Mouse (Mus musculus) MEL (cell line): ENCODE data around the gene Klf3. TPM values are rescaled to one million over a fixed set of nuclear protein-coding genes. Genes with fewer than 3 reads are reported as not detected.

Experiments
- DNase-seq: peaks from one replicate; pipeline ENCODE4 v3.0.0; 2011; ENCODE audit warnings: low read depth, low spot score
- H3K27ac ChIP-seq: 2 replicates; pipeline ENCODE4 v1.5.1; 2012; ENCODE audit warnings: low read depth, mild to moderate bottlenecking, control low read depth, low read length, moderate library complexity; ENCODE audit not compliant: control insufficient read depth
- H3K27me3 ChIP-seq, 2 experiments: fragments of 150-350 bp in 1 of 2; sonication (generic) in 1 of 2; 2 replicates each; pipeline ENCODE4 v1.6.1; 2012; ENCODE audit warnings: low read length in 2 of 2, mild to moderate bottlenecking in 2 of 2, improper control_type of control experiment in 1 of 2, moderate library complexity in 1 of 2; ENCODE audit not compliant: insufficient read depth in 2 of 2, control insufficient read depth in 1 of 2
- H3K36me3 ChIP-seq, 2 experiments: 2 replicates each; pipeline ENCODE4 v1.6.1; 2012 to 2014; ENCODE audit warnings: low read length in 2 of 2, improper control_type of control experiment in 1 of 2, inconsistent platforms in 1 of 2, mild to moderate bottlenecking in 1 of 2; ENCODE audit not compliant: insufficient read depth in 2 of 2, control insufficient read depth in 1 of 2
- H3K4me1 ChIP-seq, 2 experiments: fragments of 150-350 bp in 1 of 2; sonication (generic) in 1 of 2; 2 replicates each; pipeline ENCODE4 v1.6.1; 2012; ENCODE audit warnings: low read length in 2 of 2, improper control_type of control experiment in 1 of 2, mild to moderate bottlenecking in 1 of 2; ENCODE audit not compliant: insufficient read depth in 2 of 2, control insufficient read depth in 1 of 2
- H3K4me3 ChIP-seq, 2 experiments: fragments of 150-350 bp in 1 of 2; sonication (generic) in 1 of 2; 2 replicates each; pipeline ENCODE4 v1.5.1; 2012; ENCODE audit warnings: low read depth in 2 of 2, low read length in 2 of 2, mild to moderate bottlenecking in 2 of 2, moderate library complexity in 2 of 2, control low read depth in 1 of 2, improper control_type of control experiment in 1 of 2; ENCODE audit not compliant: control insufficient read depth in 1 of 2, insufficient read depth in 1 of 2
- H3K79me2 ChIP-seq: 2 replicates; pipeline ENCODE4 v1.6.1; 2012; ENCODE audit warnings: mild to moderate bottlenecking, low read length, moderate library complexity; ENCODE audit not compliant: control insufficient read depth, poor library complexity, insufficient read depth
- H3K9ac ChIP-seq: 2 replicates; pipeline ENCODE4 v1.6.1; 2012; ENCODE audit warnings: low read depth, mild to moderate bottlenecking, control low read depth, low read length, moderate library complexity; ENCODE audit not compliant: control insufficient read depth, poor library complexity, severe bottlenecking
- H3K9me3 ChIP-seq: fragments of 150-350 bp; sonication (generic); replicated peaks from 2 replicates; pipeline ENCODE4 v1.6.1; 2012; ENCODE audit warnings: mild to moderate bottlenecking, low read length, improper control_type of control experiment, moderate library complexity; ENCODE audit not compliant: insufficient read depth
- BHLHE40 ChIP-seq: IDR thresholded peaks from 2 replicates; pipeline ENCODE4 v1.6.1; 2012; ENCODE audit warnings: low read depth, mild to moderate bottlenecking, inconsistent platforms, low read length, improper control_type of control experiment, borderline replicate concordance
- CHD1 ChIP-seq: IDR thresholded peaks from 2 replicates; pipeline ENCODE4 v1.6.1; 2012; ENCODE audit warnings: low read depth, mild to moderate bottlenecking, inconsistent platforms, low read length, improper control_type of control experiment
- CHD2 ChIP-seq: IDR thresholded peaks from 2 replicates; pipeline ENCODE4 v1.6.1; 2011; ENCODE audit warnings: low read length, improper control_type of control experiment
- CTCF ChIP-seq, 3 experiments: IDR thresholded peaks in 2 of 3; conservative IDR thresholded peaks in 1 of 3; 2 replicates each; pipeline ENCODE4 v1.5.1; 2011 to 2012; ENCODE audit warnings: low read length in 3 of 3, low read depth in 2 of 3, mild to moderate bottlenecking in 2 of 3, improper control_type of control experiment in 1 of 3, inconsistent platforms in 1 of 3, mixed read lengths in 1 of 3, moderate library complexity in 1 of 3; ENCODE audit not compliant: control insufficient read depth in 1 of 3, insufficient read depth in 1 of 3, poor library complexity in 1 of 3, severe bottlenecking in 1 of 3
- E2F4 ChIP-seq: IDR thresholded peaks from 2 replicates; pipeline ENCODE4 v1.6.1; 2011; ENCODE audit warnings: low read depth, low read length, improper control_type of control experiment, borderline replicate concordance
- ELF1 ChIP-seq: IDR thresholded peaks from 2 replicates; pipeline ENCODE4 v1.6.1; 2014; ENCODE audit warnings: low read depth, mild to moderate bottlenecking, inconsistent platforms, low read length, improper control_type of control experiment, moderate library complexity
- EP300 ChIP-seq, 2 experiments: IDR thresholded peaks; 2 replicates each; pipeline ENCODE4 v1.6.1; 2011; ENCODE audit warnings: improper control_type of control experiment in 2 of 2, low read length in 2 of 2, low read depth in 1 of 2, mild to moderate bottlenecking in 1 of 2
- ETS1 ChIP-seq: IDR thresholded peaks from 2 replicates; pipeline ENCODE4 v1.6.1; 2012; ENCODE audit warnings: low read depth, mild to moderate bottlenecking, inconsistent platforms, low read length, improper control_type of control experiment, moderate library complexity
- GATA1 ChIP-seq: IDR thresholded peaks from 2 replicates; pipeline ENCODE4 v1.6.1; 2011; ENCODE audit warnings: low read depth, low read length, improper control_type of control experiment
- HCFC1 ChIP-seq: IDR thresholded peaks from 2 replicates; pipeline ENCODE4 v1.6.1; 2012; ENCODE audit warnings: low read depth, mild to moderate bottlenecking, inconsistent platforms, low read length, improper control_type of control experiment, moderate library complexity
- JUND ChIP-seq: IDR thresholded peaks from 2 replicates; pipeline ENCODE4 v1.6.1; 2011; ENCODE audit warnings: low read depth, mild to moderate bottlenecking, improper control_type of control experiment, low read length
- KAT2A ChIP-seq: conservative IDR thresholded peaks from 2 replicates; pipeline ENCODE4 v1.6.1; 2012; ENCODE audit warnings: low read depth, low read length, improper control_type of control experiment, inconsistent platforms
- MAX ChIP-seq: IDR thresholded peaks from 2 replicates; pipeline ENCODE4 v1.6.1; 2011; ENCODE audit warnings: low read length, improper control_type of control experiment
- MAZ ChIP-seq: IDR thresholded peaks from 2 replicates; pipeline ENCODE4 v1.6.1; 2012; ENCODE audit warnings: low read depth, mild to moderate bottlenecking, inconsistent platforms, low read length, improper control_type of control experiment
- MEF2A ChIP-seq: IDR thresholded peaks from 2 replicates; pipeline ENCODE4 v1.6.1; 2014; ENCODE audit warnings: low read depth, mild to moderate bottlenecking, inconsistent platforms, low read length, improper control_type of control experiment; ENCODE audit not compliant: poor library complexity, insufficient replicate concordance, severe bottlenecking; ENCODE audit errors: extremely low read depth
- MXI1 ChIP-seq: IDR thresholded peaks from 2 replicates; pipeline ENCODE4 v1.6.1; 2011; ENCODE audit warnings: mild to moderate bottlenecking, low read depth, low read length, improper control_type of control experiment
- MYB ChIP-seq: IDR thresholded peaks from 2 replicates; pipeline ENCODE4 v1.6.1; 2011; ENCODE audit warnings: mild to moderate bottlenecking, low read depth, low read length, improper control_type of control experiment
- MYC ChIP-seq: IDR thresholded peaks from 2 replicates; pipeline ENCODE4 v1.6.1; 2011; ENCODE audit warnings: low read depth, mild to moderate bottlenecking, low read length, improper control_type of control experiment, moderate library complexity
- NELFE ChIP-seq: IDR thresholded peaks from 2 replicates; pipeline ENCODE4 v1.6.1; 2011; ENCODE audit warnings: low read depth, low read length, improper control_type of control experiment
- NRF1 ChIP-seq: IDR thresholded peaks from 2 replicates; pipeline ENCODE4 v1.6.1; 2014; ENCODE audit warnings: low read depth, mild to moderate bottlenecking, inconsistent platforms, low read length, improper control_type of control experiment, moderate library complexity; ENCODE audit not compliant: poor library complexity, insufficient read depth, severe bottlenecking
- POLR2A ChIP-seq, 2 experiments: IDR thresholded peaks; 2 replicates each; pipeline ENCODE4 v1.6.1; 2011 to 2012; ENCODE audit warnings: low read length in 2 of 2, mild to moderate bottlenecking in 2 of 2, control low read depth in 1 of 2, improper control_type of control experiment in 1 of 2, low read depth in 1 of 2, moderate library complexity in 1 of 2; ENCODE audit not compliant: control insufficient read depth in 1 of 2, insufficient read depth in 1 of 2, poor library complexity in 1 of 2
- POLR2AphosphoS2 ChIP-seq: IDR thresholded peaks from 2 replicates; pipeline ENCODE4 v1.6.1; 2011; ENCODE audit warnings: low read length, improper control_type of control experiment
- POLR2AphosphoS5 ChIP-seq: IDR thresholded peaks from 2 replicates; pipeline ENCODE4 v1.6.1; 2012; ENCODE audit warnings: low read depth, borderline replicate concordance, mild to moderate bottlenecking, inconsistent platforms, low read length, moderate library complexity, mixed read lengths
- RAD21 ChIP-seq: IDR thresholded peaks from 2 replicates; pipeline ENCODE4 v1.6.1; 2011; ENCODE audit warnings: mild to moderate bottlenecking, low read depth, low read length, improper control_type of control experiment
- RCOR1 ChIP-seq: IDR thresholded peaks from 2 replicates; pipeline ENCODE4 v1.6.1; 2012; ENCODE audit warnings: low read depth, mild to moderate bottlenecking, inconsistent platforms, low read length, improper control_type of control experiment
- SIN3A ChIP-seq: IDR thresholded peaks from 2 replicates; pipeline ENCODE4 v1.6.1; 2012; ENCODE audit warnings: low read length, improper control_type of control experiment, inconsistent platforms
- TAL1 ChIP-seq: IDR thresholded peaks from 2 replicates; pipeline ENCODE4 v1.6.1; 2012; ENCODE audit warnings: mild to moderate bottlenecking, inconsistent platforms, low read length, moderate library complexity, mixed read lengths
- TBP ChIP-seq: IDR thresholded peaks from 2 replicates; pipeline ENCODE4 v1.8.0; 2011; ENCODE audit warnings: low read depth, low read length, improper control_type of control experiment
- TCF12 ChIP-seq: IDR thresholded peaks from 2 replicates; pipeline ENCODE4 v1.6.1; 2014; ENCODE audit warnings: low read depth, mild to moderate bottlenecking, inconsistent platforms, low read length, improper control_type of control experiment, moderate library complexity
- UBTF ChIP-seq: IDR thresholded peaks from 2 replicates; pipeline ENCODE4 v1.6.1; 2012; ENCODE audit warnings: low read depth, mild to moderate bottlenecking, inconsistent platforms, low read length, improper control_type of control experiment, moderate library complexity, borderline replicate concordance; ENCODE audit not compliant: insufficient read depth
- USF1 ChIP-seq: IDR thresholded peaks from 2 replicates; pipeline ENCODE4 v1.6.1; 2014; ENCODE audit warnings: low read depth, mild to moderate bottlenecking, inconsistent platforms, low read length, improper control_type of control experiment, moderate library complexity
- ZC3H11A ChIP-seq: IDR thresholded peaks from 2 replicates; pipeline ENCODE4 v1.6.1; 2012; ENCODE audit warnings: low read depth, mild to moderate bottlenecking, inconsistent platforms, low read length, improper control_type of control experiment
- ZKSCAN1 ChIP-seq: IDR thresholded peaks from 2 replicates; pipeline ENCODE4 v1.6.1; 2012; ENCODE audit warnings: low read depth, mild to moderate bottlenecking, inconsistent platforms, low read length, improper control_type of control experiment, moderate library complexity
- ZMIZ1 ChIP-seq: IDR thresholded peaks from 2 replicates; pipeline ENCODE4 v1.6.1; 2012; ENCODE audit warnings: low read depth, mild to moderate bottlenecking, inconsistent platforms, low read length, improper control_type of control experiment, moderate library complexity
- ZNF384 ChIP-seq: IDR thresholded peaks from 2 replicates; pipeline ENCODE4 v1.6.1; 2012; ENCODE audit warnings: low read depth, mild to moderate bottlenecking, inconsistent platforms, low read length, improper control_type of control experiment
- polyA plus RNA-seq, 2 experiments: library from polyadenylated mRNA; stranded (reverse) in 1 of 2; unstranded in 1 of 2; fragments of >175 nt in 1 of 2; fragments of >200 nt in 1 of 2; gene quantifications; 2 replicates each; pipeline versions ENCODE4 v1.2.1 to v1.2.4; 2012; ENCODE audit warnings: low replicate concordance in 2 of 2, low read depth in 1 of 2; ENCODE audit not compliant: insufficient read length in 2 of 2, insufficient read depth in 1 of 2, missing spikeins in 1 of 2
- total RNA-seq: library from RNA; depleted of rRNA; stranded (reverse); fragments of 300-350 nt; gene quantifications from 2 replicates; pipeline ENCODE4 v1.2.3, GENCODE M21; 2012

The Klf3 gene
- total and polyA plus RNA-seq, 3 experiments, result 7.1 to 72.2 (median 39.7) TPM

- Histone ChIP-seq H3K4me1 (peaks cover 14 to 44% of the 10 kb centered on the region in 2 experiments; a peak in 3 of 4 replicates), H3K27ac (peak overlapping the region; percentile 78), H3K27me3 (no peaks in the 10 kb centered on the region), H3K9me3 (no peaks in the 10 kb centered on the region), H3K36me3 (peaks cover 0 to 53% of the 10 kb centered on the region in 2 experiments; a peak in 2 of 4 replicates), H3K9ac (peak overlapping the region; percentile 53), H3K79me2 (peaks cover 49% of the 10 kb centered on the region), H3K4me3 (no peak overlapping the region; a peak in 1 of 4 replicates)
- peak; percentile 81 for DNase-seq
- TF ChIP-seq BHLHE40 (no peak), CTCF (IDR thresholded peaks at IDR 0.05 in 2 of 3, conservative IDR thresholded peaks at IDR 0.05 in 1 of 3; ENCODE audit: control insufficient read depth in 1 of 3, insufficient read depth in 1 of 3, low read depth in 2 of 3, low read length in 3 of 3, poor library complexity in 1 of 3, severe bottlenecking in 1 of 3) (no peak), E2F4 (no peak), POLR2A (IDR thresholded peaks at IDR 0.05; ENCODE audit: control insufficient read depth in 1 of 2, insufficient read depth in 1 of 2, low read depth in 1 of 2, low read length in 2 of 2, poor library complexity in 1 of 2) (no peak), JUND (no peak), ZC3H11A (no peak), POLR2AphosphoS5 (no peak), EP300 (IDR thresholded peaks at IDR 0.05; ENCODE audit: low read depth in 1 of 2, low read length in 2 of 2) (peak; percentile 47 to 57; a peak in 2 of 4 replicates), TCF12 (no peak), POLR2AphosphoS2 (no peak), HCFC1 (no peak; the same call in 1 of the 2 replicates), KAT2A (no peak), CHD1 (0 out of 2 replicates have a peak, but pooled peaks have one; percentile 49), MAX (no peak), UBTF (no peak), ELF1 (no peak), ZKSCAN1 (no peak), NELFE (no peak), NRF1 (no peak), GATA1 (peak; percentile 85), ETS1 (peak; percentile 57; the same call in 1 of the 2 replicates), USF1 (no peak), TAL1 (peak; percentile 61), MYB (no peak), RAD21 (no peak), SIN3A (peak; percentile 52), CHD2 (no peak), MXI1 (0 out of 2 replicates have a peak, but pooled peaks have one; percentile 12), MEF2A (no peak), TBP (peak; percentile 43; the same call in 1 of the 2 replicates), ZNF384 (no peak), MAZ (peak; percentile 72), ZMIZ1 (no peak), MYC (no peak), RCOR1 (peak; percentile 62)
These were observed 5.2 kb downstream of the Klf3 start for GRCm38 (mm10) chr5:64808106-64809010.
